ENCODE assay signal across 14 mouse cellular contexts in genomic region chr7:120361159-120361558, GRCm38 (mm10). TPM values are rescaled to one million over a fixed set of nuclear protein-coding genes. Genes with fewer than 3 reads are reported as not detected.
DNase-seq lines count a peak whose midpoint lies in the region; ATAC-seq lines count a peak whose summit lies in the region.
"Had no signal": no experiment of that assay in that cellular context is flagged by ENCODE, and none has a peak within 500 bp of the region (broad histone marks: within the 10 kb centered on the region; RNA-seq: fewer than 3 reads in every experiment).

No protein-coding gene starts in this region.

- H3K4me2 ChIP-seq in forebrain, embryonic 12.5 days = no peak overlapping the region
- H3K4me2 ChIP-seq in limb, embryonic 11.5 days (ENCODE audit: low read depth, severe bottlenecking) = no peak overlapping the region
- H3K4me2 ChIP-seq: embryonic facial prominence, embryonic 15.5 days; liver, embryonic 13.5 days; neural tube, embryonic 13.5 days had no signal

- intact Hi-C loops in left cerebral cortex, postnatal 4 days (cut with DNase I) = no loop called here

- peak; percentile 33 for DNase-seq in forebrain, embryonic 10.5 days (ENCODE audit: extremely low spot score, low spot score)
- peak; percentile 25 for DNase-seq in left cerebral cortex, postnatal 4 days
- no peak for DNase-seq in left cerebral cortex, adult 11 months (ENCODE audit: low spot score)
- DNase-seq in Muller cell, postnatal 12 days (ENCODE audit: inconsistent ontology term) = peak; percentile 3
- DNase-seq in limb, embryonic 11.5 days (ENCODE audit: low spot score) = peak; percentile 56
- no peak for DNase-seq in frontal cortex, postnatal 36 days (ENCODE audit: low spot score in 2 of 2)
- DNase-seq in MN1 (ENCODE audit: low spot score) = no peak
- DNase-seq: liver, embryonic 13.5 days had no signal

- no peaks in the 10 kb centered on the region for H3K4me1 ChIP-seq in forebrain, embryonic 10.5 days
- no peaks in the 10 kb centered on the region for H3K4me1 ChIP-seq in forebrain, embryonic 12.5 days
- no peaks in the 10 kb centered on the region for H3K4me1 ChIP-seq in limb, embryonic 11.5 days (ENCODE audit: control insufficient read depth, insufficient read depth, low read length)
- H3K4me1 ChIP-seq: embryonic facial prominence, embryonic 15.5 days; liver, embryonic 13.5 days; neural tube, embryonic 13.5 days had no signal

- 42% methylated on average over 13 of the region's 13 CpGs for WGBS in forebrain, embryonic 10.5 days
- WGBS in forebrain, embryonic 12.5 days = 35% methylated on average over 13 of the region's 13 CpGs
- 32% methylated on average over 13 of the region's 13 CpGs for WGBS in limb, embryonic 11.5 days

- H3K27me3 ChIP-seq in forebrain, embryonic 10.5 days (ENCODE audit: poor library complexity, severe bottlenecking) = no peaks in the 10 kb centered on the region
- H3K27me3 ChIP-seq in forebrain, embryonic 12.5 days = no peaks in the 10 kb centered on the region
- no peaks in the 10 kb centered on the region for H3K27me3 ChIP-seq in limb, embryonic 11.5 days (ENCODE audit: control insufficient read depth, insufficient read depth, low read length)
- H3K27me3 ChIP-seq: embryonic facial prominence, embryonic 15.5 days; liver, embryonic 13.5 days; neural tube, embryonic 13.5 days had no signal

- no peak for ATAC-seq in forebrain, embryonic 12.5 days (ENCODE audit: low FRiP score)
- ATAC-seq in limb, embryonic 11.5 days (ENCODE audit: insufficient number of reproducible peaks, low FRiP score, low TSS enrichment, low read depth) = no peak; the same call in 1 of the 2 replicates

- H3K9ac ChIP-seq in forebrain, embryonic 12.5 days = no peak overlapping the region
- H3K9ac ChIP-seq in limb, embryonic 11.5 days (ENCODE audit: low read length) = no peak overlapping the region
- H3K9ac ChIP-seq: embryonic facial prominence, embryonic 15.5 days; liver, embryonic 13.5 days; neural tube, embryonic 13.5 days had no signal

- no peaks in the 10 kb centered on the region for H3K36me3 ChIP-seq in forebrain, embryonic 10.5 days (replicated peaks)
- H3K36me3 ChIP-seq in forebrain, embryonic 12.5 days (replicated peaks) = no peaks in the 10 kb centered on the region
- no peaks in the 10 kb centered on the region for H3K36me3 ChIP-seq in limb, embryonic 11.5 days (ENCODE audit: control insufficient read depth, insufficient read depth, low read length)
- H3K36me3 ChIP-seq: embryonic facial prominence, embryonic 15.5 days; liver, embryonic 13.5 days; neural tube, embryonic 13.5 days had no signal

- no peaks in the 10 kb centered on the region for H3K9me3 ChIP-seq in forebrain, embryonic 10.5 days
- H3K9me3 ChIP-seq in forebrain, embryonic 12.5 days = no peaks in the 10 kb centered on the region
- no peaks in the 10 kb centered on the region for H3K9me3 ChIP-seq in limb, embryonic 11.5 days (ENCODE audit: control insufficient read depth, low read length)
- H3K9me3 ChIP-seq: embryonic facial prominence, embryonic 15.5 days; liver, embryonic 13.5 days; neural tube, embryonic 13.5 days had no signal

- H3K4me3 ChIP-seq in forebrain, embryonic 10.5 days = no peak overlapping the region
- no peak overlapping the region for H3K4me3 ChIP-seq in forebrain, embryonic 12.5 days (replicated peaks)
- no peak overlapping the region for H3K4me3 ChIP-seq in limb, embryonic 11.5 days (ENCODE audit: low read depth, low read length)
- H3K4me3 ChIP-seq: embryonic facial prominence, embryonic 15.5 days; liver, embryonic 13.5 days; neural tube, embryonic 13.5 days had no signal

- no peak overlapping the region for H3K27ac ChIP-seq in forebrain, embryonic 10.5 days
- H3K27ac ChIP-seq in forebrain, embryonic 12.5 days = no peak overlapping the region
- no peak overlapping the region for H3K27ac ChIP-seq in limb, embryonic 11.5 days (replicated peaks; ENCODE audit: low read depth, low read length)
- H3K27ac ChIP-seq: embryonic facial prominence, embryonic 15.5 days; liver, embryonic 13.5 days; neural tube, embryonic 13.5 days had no signal

RNA-seq across cellular contexts. Expression of gene Abca15, which starts 32.7 kb away (rescaled TPM):
- polyA plus RNA-seq in forebrain, embryonic 10.5 days (2016; fragmentation: Nextera tagmentation; extraction: Ambion mirVana) = not detected in 2 replicates
- polyA plus RNA-seq in forebrain, embryonic 12.5 days (2016; fragmentation: Nextera tagmentation; extraction: Ambion mirVana) = not detected in 2 replicates
- total RNA-seq in left cerebral cortex, postnatal 4 days (2021) = not detected
- polyA plus RNA-seq in limb, embryonic 11.5 days (2014; fragmentation: Nextera tagmentation; extraction: Ambion mirVana) = not detected in 2 replicates
- total RNA-seq: heart, postnatal 14 days; layer of hippocampus, adult 8-10 months had no signal
- polyA plus RNA-seq: C2C12; embryonic facial prominence, embryonic 15.5 days; liver, embryonic 13.5 days; neural tube, embryonic 13.5 days had no signal

RNA-seq across cellular contexts. Expression of gene Abca16, which starts 48.3 kb away (rescaled TPM):
- polyA plus RNA-seq in forebrain, embryonic 10.5 days (2016; fragmentation: Nextera tagmentation; extraction: Ambion mirVana) = not detected in 2 replicates
- polyA plus RNA-seq in forebrain, embryonic 12.5 days (2016; fragmentation: Nextera tagmentation; extraction: Ambion mirVana) = 0.04 TPM in 1 of 2 replicates, not detected in the other
- not detected for total RNA-seq in left cerebral cortex, postnatal 4 days (2021)
- polyA plus RNA-seq in limb, embryonic 11.5 days (2014; fragmentation: Nextera tagmentation; extraction: Ambion mirVana) = not detected in 2 replicates
- total RNA-seq: heart, postnatal 14 days; layer of hippocampus, adult 8-10 months had no signal
- polyA plus RNA-seq: C2C12; embryonic facial prominence, embryonic 15.5 days; liver, embryonic 13.5 days; neural tube, embryonic 13.5 days had no signal

Comparison
In these comparisons a context has a peak if more than half of its experiments do, and no peak if none do; other contexts are left out.
1. DNase-seq: peak in forebrain, embryonic 10.5 days (single experiment), left cerebral cortex, postnatal 4 days (single experiment), Muller cell, postnatal 12 days (single experiment) and limb, embryonic 11.5 days (single experiment); none in left cerebral cortex, adult 11 months (single experiment), frontal cortex, postnatal 36 days (0 of 2) and MN1 (single experiment).